Mouse (Mus musculus) lung, postnatal 0 days (tissue): Measurements from ENCODE around the gene Krtdap.

Experiments used
- CTCF ChIP-seq: IDR thresholded peaks from 2 replicates; pipeline ENCODE4 v1.5.1; 2016; ENCODE audit warnings: antibody characterized with exemption, mild to moderate bottlenecking
- EP300 ChIP-seq: IDR thresholded peaks from 2 replicates; pipeline ENCODE4 v1.6.1; 2016; ENCODE audit warnings: antibody characterized with exemption, mild to moderate bottlenecking, control low read depth

DNA sequence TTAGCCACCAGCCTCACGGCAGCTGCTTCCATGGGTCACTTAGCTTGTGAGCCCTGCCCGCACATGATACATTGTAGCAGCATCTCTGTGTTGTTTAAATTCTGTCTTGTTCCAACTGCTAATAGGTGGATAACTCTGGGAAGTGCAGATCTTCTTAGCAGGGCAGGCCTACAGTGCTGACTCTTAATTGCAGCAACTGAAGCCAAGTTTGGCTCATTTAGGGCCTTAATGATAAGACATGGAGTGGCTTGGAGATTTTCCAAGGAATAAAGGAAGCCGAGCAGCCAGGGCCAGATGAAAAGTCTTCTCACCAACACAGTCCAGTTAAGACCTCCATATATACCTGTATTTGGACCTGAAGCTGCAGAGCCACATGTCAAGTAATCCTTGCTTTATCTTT lies 52.6 kb downstream of the Krtdap start:
- TF ChIP-seq CTCF (no peak), EP300 (no peak)
